Mouse (Mus musculus) forebrain, embryonic 16.5 days (tissue): ENCODE results near the gene Hoxa10. TPM values are rescaled to one million over a fixed set of nuclear protein-coding genes. Genes with fewer than 3 reads are reported as not detected.

Experiments used
- ATAC-seq: fragments of 200-750 bp; cut with Nextera tagmentation; 2 replicates; pipeline ENCODE4 v1.8.0; 2017; ENCODE audit warnings: mild to moderate bottlenecking, moderate library complexity
- H3K27ac ChIP-seq: fragments of 300-500 bp; sonication (generic); 2 replicates; pipeline ENCODE4 v1.5.1; 2014; ENCODE audit warnings: low read length, control low read depth
- H3K27me3 ChIP-seq: fragments of 300-500 bp; sonication (generic); replicated peaks from 2 replicates; pipeline ENCODE4 v1.6.1; 2014; ENCODE audit warnings: low read length; ENCODE audit not compliant: control insufficient read depth, insufficient read depth
- H3K36me3 ChIP-seq: fragments of 300-500 bp; sonication (generic); 2 replicates; pipeline ENCODE4 v1.6.1; 2014; ENCODE audit not compliant: control insufficient read depth, insufficient read depth
- H3K4me1 ChIP-seq: fragments of 300-500 bp; sonication (generic); replicated peaks from 2 replicates; pipeline ENCODE4 v1.6.1; 2014; ENCODE audit warnings: low read length; ENCODE audit not compliant: control insufficient read depth, insufficient read depth
- H3K4me2 ChIP-seq: fragments of 300-500 bp; sonication (generic); 2 replicates; pipeline ENCODE4 v1.6.1; 2014; ENCODE audit warnings: mild to moderate bottlenecking, low read length, control low read depth
- H3K4me3 ChIP-seq: fragments of 300-500 bp; sonication (generic); replicated peaks from 2 replicates; pipeline ENCODE4 v1.5.1; 2014; ENCODE audit warnings: mild to moderate bottlenecking, low read length, control low read depth
- H3K9ac ChIP-seq: fragments of 300-500 bp; sonication (generic); replicated peaks from 2 replicates; pipeline ENCODE4 v1.6.1; 2014; ENCODE audit warnings: low read depth, low read length, control low read depth
- H3K9me3 ChIP-seq: fragments of 300-500 bp; sonication (generic); 2 replicates; pipeline ENCODE4 v1.6.1; 2016; ENCODE audit warnings: low read length; ENCODE audit not compliant: control insufficient read depth
- WGBS: fragments of 180-500 bp; shearing (Covaris S2); extraction: QIAGEN DNeasy Blood & Tissue Kit; methylation state at CpG from one replicate; pipeline ENCODE4 v1.1.7; 2014; 5-methylcytosine and 5-hydroxymethylcytosine counted together
- polyA plus RNA-seq: library from polyadenylated mRNA; unstranded; fragments of >200 nt; fragmentation: Nextera tagmentation; extraction: Ambion mirVana; gene quantifications from 2 replicates; pipeline ENCODE4 v1.2.1, GENCODE M21; 2015

Hoxa10 gene
- polyA plus RNA-seq, 1 experiment from 2014 or later: not detected

DNA sequence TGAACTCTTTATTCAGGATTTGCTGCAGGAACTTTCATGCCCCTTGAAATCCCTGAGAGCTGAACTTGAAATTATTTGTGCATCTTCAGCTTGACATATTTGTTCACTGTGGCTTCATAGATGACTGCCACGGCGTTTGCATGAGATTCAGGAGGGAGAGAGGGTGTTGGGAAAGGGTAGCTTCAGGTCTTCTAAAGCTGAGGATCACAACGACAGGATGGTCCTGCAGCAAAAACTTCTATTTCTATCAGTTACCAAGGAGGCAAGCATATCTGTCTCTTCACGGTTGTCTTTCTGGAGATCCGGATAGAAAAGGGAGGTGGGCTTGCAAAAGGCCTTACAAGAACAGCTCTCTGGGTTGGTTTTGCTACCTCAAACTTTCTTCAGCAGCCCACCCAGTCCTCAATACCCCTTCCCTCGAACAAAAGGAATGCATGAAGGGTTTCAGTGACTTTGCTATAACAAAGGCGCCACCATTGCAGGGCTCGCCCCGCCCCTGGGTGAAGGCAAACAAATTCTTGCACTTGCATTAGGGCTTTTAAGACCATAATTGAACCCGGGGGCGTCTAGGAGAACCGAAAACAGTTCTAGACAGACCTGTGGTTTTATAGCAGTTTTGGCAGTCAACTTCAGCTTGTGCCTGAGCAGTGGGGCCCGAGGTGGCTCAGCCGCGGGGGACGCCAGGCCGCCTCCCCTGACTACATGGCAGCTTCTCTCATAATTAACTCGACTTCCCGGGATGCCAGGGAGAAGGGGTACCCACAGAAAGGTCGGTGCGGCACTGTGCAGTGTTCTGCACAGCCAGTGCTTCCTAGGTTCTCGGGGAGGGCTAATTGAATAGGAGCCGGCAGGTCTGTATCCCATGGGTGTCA lies 7.3 kb upstream of the Hoxa10 start:
- Histone ChIP-seq H3K4me1 (no peaks in the 10 kb centered on the region), H3K4me3 (no peak overlapping the region), H3K27me3 (peaks cover 89% of the 10 kb centered on the region), H3K9me3 (no peaks in the 10 kb centered on the region), H3K36me3 (no peaks in the 10 kb centered on the region), H3K27ac (no peak overlapping the region), H3K4me2 (no peak overlapping the region), H3K9ac (no peak overlapping the region)
- WGBS: 3% methylated on average over 23 of the region's 23 CpGs
- ATAC-seq: no peak

DNA sequence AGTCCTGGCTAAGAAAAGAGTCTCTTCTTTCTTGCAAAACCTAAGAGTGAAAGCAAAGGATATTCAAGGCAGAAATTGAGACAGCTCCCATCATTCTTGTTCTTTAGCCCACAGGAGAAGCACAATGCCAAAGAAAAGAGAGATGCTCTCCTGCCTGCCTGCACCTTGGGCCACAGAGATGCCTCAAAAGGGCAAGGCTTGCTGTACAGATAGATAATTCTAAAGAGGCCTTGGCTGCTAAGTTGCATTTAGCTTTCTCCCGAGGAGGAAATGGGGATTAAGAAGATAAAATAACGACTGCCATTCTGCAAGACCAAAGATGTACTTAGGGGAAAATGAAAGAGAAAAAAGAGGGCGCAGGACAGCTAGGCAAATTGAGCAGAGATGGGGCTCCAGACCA lies 6.3 kb upstream of the Hoxa10 start:
- Histone ChIP-seq H3K4me1 (no peaks in the 10 kb centered on the region), H3K9me3 (no peaks in the 10 kb centered on the region), H3K27me3 (peaks cover 88% of the 10 kb centered on the region), H3K9ac (no peak overlapping the region), H3K4me2 (no peak overlapping the region), H3K27ac (no peak overlapping the region), H3K36me3 (no peaks in the 10 kb centered on the region), H3K4me3 (no peak overlapping the region)
- 9% methylated on average over 3 of the region's 3 CpGs for WGBS
- no peak for ATAC-seq

DNA sequence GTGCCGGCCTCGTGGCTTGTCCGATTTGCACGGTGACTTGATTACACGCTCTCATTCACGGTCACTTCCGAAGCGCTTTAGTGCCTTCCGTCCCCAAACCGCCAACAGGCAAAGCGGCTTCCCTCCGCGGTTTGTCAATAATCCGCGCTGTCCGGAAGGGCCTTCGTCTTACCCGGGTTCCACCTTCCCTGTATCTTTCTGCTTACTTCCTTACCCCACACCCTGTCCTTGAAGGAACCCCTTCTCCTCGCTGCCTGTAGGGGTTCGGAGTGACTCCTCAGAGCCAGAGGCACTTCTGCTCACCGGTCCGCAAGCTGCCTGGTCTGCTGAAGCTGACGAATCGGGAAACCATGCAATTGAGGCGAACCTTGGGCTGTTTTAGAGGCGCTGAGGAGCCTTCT lies 5.7 kb upstream of the Hoxa10 start:
- Histone ChIP-seq H3K27ac (no peak overlapping the region), H3K27me3 (peaks cover 88% of the 10 kb centered on the region), H3K4me3 (no peak overlapping the region), H3K4me2 (no peak overlapping the region), H3K9me3 (no peaks in the 10 kb centered on the region), H3K9ac (no peak overlapping the region), H3K36me3 (no peaks in the 10 kb centered on the region), H3K4me1 (no peaks in the 10 kb centered on the region)
- under 1% methylated on average over 26 of the region's 26 CpGs for WGBS
- ATAC-seq: no peak

DNA sequence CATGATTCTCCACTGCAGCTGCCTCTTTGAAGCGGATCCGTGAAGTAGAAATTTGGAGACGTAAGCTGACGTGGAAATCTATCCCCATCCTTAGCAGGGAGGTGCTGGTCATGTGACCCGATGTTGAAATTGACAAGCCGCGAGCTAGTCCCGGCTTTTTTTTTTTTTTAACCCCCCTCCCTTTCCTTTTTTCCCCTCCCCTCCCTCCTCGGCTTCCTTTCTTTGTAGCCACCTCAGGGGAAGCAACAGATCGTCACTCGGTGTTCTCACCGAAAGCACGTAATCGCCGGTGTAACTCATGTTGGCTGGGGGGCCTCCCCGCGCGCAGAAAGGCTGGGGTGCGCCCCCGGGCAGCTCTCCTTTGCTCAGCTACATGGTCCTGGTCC lies 5.1 kb upstream of the Hoxa10 start, which contains the start of gene Hoxa11:
Gene Hoxa11, minus strand, starts transcription at position 54 of the 386 bp plus-strand sequence.
- Histone ChIP-seq H3K9ac (no peak within 1 kb of the TSS), H3K27me3 (peaks cover 88% of the 10 kb centered on the region), H3K4me1 (no peaks in the 10 kb centered on the region), H3K36me3 (no peaks in the 10 kb centered on the region), H3K27ac (no peak within 1 kb of the TSS), H3K4me2 (no peak within 1 kb of the TSS), H3K4me3 (no peak within 1 kb of the TSS), H3K9me3 (no peaks in the 10 kb centered on the region)
- 1% methylated on average over 20 of the region's 20 CpGs for WGBS
- ATAC-seq: no peak

GRCm38 (mm10) chr6:52245040-52245756 lies 4.5 kb upstream of the Hoxa10 start:
- Histone ChIP-seq H3K9me3 (no peaks in the 10 kb centered on the region), H3K27ac (no peak overlapping the region), H3K9ac (no peak overlapping the region), H3K36me3 (no peaks in the 10 kb centered on the region), H3K27me3 (peaks cover 89% of the 10 kb centered on the region), H3K4me3 (no peak overlapping the region), H3K4me2 (no peak overlapping the region), H3K4me1 (no peaks in the 10 kb centered on the region)
- WGBS: 1% methylated on average over 71 of the region's 71 CpGs
- ATAC-seq: no peak

GRCm38 (mm10) chr6:52244471-52245039 lies 3.9 kb upstream of the Hoxa10 start:
- Histone ChIP-seq H3K9me3 (no peaks in the 10 kb centered on the region), H3K9ac (no peak overlapping the region), H3K27ac (no peak overlapping the region), H3K4me2 (no peak overlapping the region), H3K4me3 (no peak overlapping the region), H3K27me3 (peaks cover 89% of the 10 kb centered on the region), H3K4me1 (no peaks in the 10 kb centered on the region), H3K36me3 (no peaks in the 10 kb centered on the region)
- under 1% methylated on average over 23 of the region's 23 CpGs for WGBS
- ATAC-seq: no peak

DNA sequence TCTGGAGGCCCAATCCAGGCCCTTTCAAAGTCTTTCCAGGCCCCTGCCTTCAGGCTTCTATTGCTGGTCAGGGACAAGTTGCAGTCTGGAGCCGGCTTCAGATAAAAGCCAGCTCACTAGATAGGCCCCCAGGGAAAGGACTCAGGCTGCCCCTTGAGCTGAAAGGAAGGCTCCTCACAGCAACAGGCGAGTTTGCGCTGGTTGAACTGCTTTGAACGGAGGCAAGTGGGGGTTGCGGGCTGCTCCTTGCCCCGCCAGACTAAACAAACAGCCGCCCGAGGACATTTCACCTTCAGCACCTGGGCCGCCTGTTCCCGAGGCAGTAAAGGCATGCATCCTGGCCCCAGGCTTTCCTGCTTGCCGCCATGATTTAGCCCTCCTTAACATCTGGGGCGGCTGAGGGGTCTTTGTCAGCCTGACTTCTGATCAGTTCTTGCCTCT lies 3.0 kb upstream of the Hoxa10 start:
- H3K27me3 ChIP-seq: peaks cover 89% of the 10 kb centered on the region
- H3K36me3 ChIP-seq: no peaks in the 10 kb centered on the region
- H3K27ac ChIP-seq: no peak overlapping the region
- H3K4me2 ChIP-seq: no peak overlapping the region
- H3K4me3 ChIP-seq: no peak overlapping the region
- H3K9ac ChIP-seq: no peak overlapping the region
- ATAC-seq: no peak
- no peaks in the 10 kb centered on the region for H3K9me3 ChIP-seq
- H3K4me1 ChIP-seq: no peaks in the 10 kb centered on the region
- under 1% methylated on average over 12 of the region's 12 CpGs for WGBS

GRCm38 (mm10) chr6:52242801-52243332 lies 2.2 kb upstream of the Hoxa10 start:
- H3K4me2 ChIP-seq: no peak overlapping the region
- ATAC-seq: no peak

DNA sequence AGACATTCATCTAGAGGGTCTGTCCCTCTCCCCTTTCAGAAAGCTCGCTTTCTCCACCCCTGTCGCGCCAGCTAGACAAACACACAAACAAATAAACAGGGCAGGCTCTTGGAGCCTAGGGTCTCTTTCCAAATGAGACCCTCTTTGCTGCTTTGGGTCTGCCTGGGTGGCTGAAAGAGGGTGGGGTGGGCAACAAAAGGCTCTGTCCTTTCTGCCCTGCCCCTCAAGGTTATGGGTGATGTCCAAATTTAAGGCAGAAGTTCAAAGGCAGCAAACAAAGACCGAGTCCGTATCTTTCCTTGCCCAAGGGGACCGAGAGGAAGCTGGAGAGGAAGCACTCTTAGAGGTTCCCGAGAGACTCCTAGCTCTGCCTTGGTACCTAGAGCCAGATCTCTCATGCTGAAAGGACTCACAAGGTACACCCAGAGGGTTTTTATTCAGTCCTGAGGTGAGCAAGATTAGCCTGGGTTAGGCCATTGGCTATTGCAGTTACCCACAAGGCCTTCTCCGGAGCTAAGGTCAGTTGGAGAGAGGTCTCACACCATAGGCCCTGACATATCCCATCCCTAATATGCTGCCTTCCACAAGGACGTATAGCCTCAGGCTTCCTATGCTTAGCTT lies 457 bp upstream of the Hoxa10 start:
- ATAC-seq: no peak
- WGBS: 6% methylated on average over 9 of the region's 9 CpGs

More at GRCm38 (mm10) chr6:52242801-52243332, 2.2 kb upstream of the Hoxa10 start:
- H3K36me3 ChIP-seq: no peaks in the 10 kb centered on the region
- H3K27ac ChIP-seq: no peak overlapping the region
- H3K9ac ChIP-seq: no peak overlapping the region
- H3K9me3 ChIP-seq: no peaks in the 10 kb centered on the region
- WGBS: 8% methylated on average over 4 of the region's 4 CpGs
- H3K4me1 ChIP-seq: no peaks in the 10 kb centered on the region
- no peak overlapping the region for H3K4me3 ChIP-seq
- H3K27me3 ChIP-seq: peaks cover 85% of the 10 kb centered on the region

More for the DNA sequence above, 457 bp upstream of the Hoxa10 start:
- no peak overlapping the region for H3K9ac ChIP-seq
- H3K9me3 ChIP-seq: no peaks in the 10 kb centered on the region
- H3K4me1 ChIP-seq: no peaks in the 10 kb centered on the region
- no peak overlapping the region for H3K4me3 ChIP-seq
- no peak overlapping the region for H3K27ac ChIP-seq
- no peak overlapping the region for H3K4me2 ChIP-seq
- peaks cover 89% of the 10 kb centered on the region for H3K27me3 ChIP-seq
- no peaks in the 10 kb centered on the region for H3K36me3 ChIP-seq
